ENCODE assay signal across 31 mouse cellular contexts in the genomic region with DNA sequence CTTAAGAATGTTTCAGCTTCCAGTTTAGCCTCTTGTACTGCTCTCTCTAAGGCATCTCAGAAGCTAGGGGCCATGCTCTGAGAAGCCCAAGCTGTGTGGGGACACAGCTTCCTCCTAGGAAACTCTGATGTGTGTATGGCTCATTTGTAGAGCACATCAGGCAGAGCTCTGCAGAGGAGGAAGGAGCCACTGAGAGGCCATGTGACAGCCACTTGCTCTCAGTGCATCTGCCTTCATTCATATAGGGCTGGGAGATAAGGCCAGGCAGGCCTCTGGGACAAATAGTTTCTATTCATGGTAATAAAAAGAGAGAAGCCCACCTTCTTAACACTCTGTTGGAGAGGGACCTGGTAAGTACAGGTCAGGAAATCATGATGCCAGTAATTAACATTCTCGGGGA. TPM values are rescaled to one million over a fixed set of nuclear protein-coding genes. Genes with fewer than 3 reads are reported as not detected.
DNase-seq lines count a peak whose midpoint lies in the region; ATAC-seq and TF ChIP-seq lines count a peak whose summit lies in the region.
"Had no signal": no experiment of that assay in that cellular context is flagged by ENCODE, and none has a peak within 500 bp of the region (broad histone marks: within the 10 kb centered on the region; RNA-seq: fewer than 3 reads in every experiment).

No protein-coding gene starts in this region.

- no peak overlapping the region for H3K27ac ChIP-seq in MEL (ENCODE audit: control insufficient read depth, low read depth, low read length)
- peak overlapping the region; percentile 5; the same call in 1 of the 2 replicates for H3K27ac ChIP-seq in macrophage
- no peak overlapping the region for H3K27ac ChIP-seq in forebrain, embryonic 14.5 days (ENCODE audit: low read depth, low read length)
- H3K27ac ChIP-seq in midbrain, embryonic 15.5 days: no peak overlapping the region
- H3K27ac ChIP-seq: embryonic facial prominence, embryonic 13.5 days; embryonic facial prominence, embryonic 15.5 days; forebrain, embryonic 10.5 days; forebrain, embryonic 12.5 days; forebrain, embryonic 15.5 days had no signal

- H3K4me3 ChIP-seq in MEL (ENCODE audit: control insufficient read depth in 1 of 2, insufficient read depth in 1 of 2, low read depth in 2 of 2, low read length in 2 of 2): no peak overlapping the region
- H3K4me3 ChIP-seq in macrophage (ENCODE audit: inconsistent target): no peak overlapping the region
- H3K4me3 ChIP-seq in forebrain, embryonic 14.5 days (ENCODE audit: low read depth, low read length): no peak overlapping the region
- no peak overlapping the region for H3K4me3 ChIP-seq in midbrain, embryonic 15.5 days
- H3K4me3 ChIP-seq: embryonic facial prominence, embryonic 13.5 days; embryonic facial prominence, embryonic 15.5 days; erythroblast, embryonic 14.5 days; forebrain, embryonic 10.5 days; forebrain, embryonic 12.5 days; forebrain, embryonic 15.5 days had no signal

- intact Hi-C loops in heart, postnatal 25 days (cut with DNase I): no loop called here

- no peaks in the 10 kb centered on the region for H3K79me2 ChIP-seq in MEL (ENCODE audit: control insufficient read depth, insufficient read depth, low read length, poor library complexity)
- H3K79me2 ChIP-seq in macrophage (ENCODE audit: inconsistent target): no peaks in the 10 kb centered on the region

- TF ChIP-seq CTCF in MEL (IDR thresholded peaks at IDR 0.05 in 2 of 3, conservative IDR thresholded peaks at IDR 0.05 in 1 of 3; ENCODE audit: control insufficient read depth in 1 of 3, insufficient read depth in 1 of 3, low read depth in 2 of 3, low read length in 3 of 3, poor library complexity in 1 of 3, severe bottlenecking in 1 of 3): no peak

- WGBS in macrophage (ENCODE audit: missing documents): 87% methylated on average over 1 of the region's 1 CpGs
- WGBS in forebrain, embryonic 14.5 days: 88% methylated on average over 1 of the region's 1 CpGs
- 87% methylated on average over 1 of the region's 1 CpGs for WGBS in midbrain, embryonic 15.5 days

- H3K36me3 ChIP-seq in MEL (ENCODE audit: control insufficient read depth in 1 of 2, insufficient read depth in 2 of 2, low read length in 2 of 2) (no peaks in the 10 kb centered on the region), macrophage (ENCODE audit: inconsistent target) (no peaks in the 10 kb centered on the region)
- H3K36me3 ChIP-seq in forebrain, embryonic 14.5 days (ENCODE audit: control insufficient read depth, insufficient read depth, low read length): no peaks in the 10 kb centered on the region
- no peaks in the 10 kb centered on the region for H3K36me3 ChIP-seq in midbrain, embryonic 15.5 days (replicated peaks)
- H3K36me3 ChIP-seq: embryonic facial prominence, embryonic 13.5 days; embryonic facial prominence, embryonic 15.5 days; forebrain, embryonic 10.5 days; forebrain, embryonic 12.5 days; forebrain, embryonic 15.5 days; G1E had no signal

- H3K9ac ChIP-seq in MEL (ENCODE audit: control insufficient read depth, low read depth, low read length, poor library complexity, severe bottlenecking): no peak overlapping the region
- H3K9ac ChIP-seq in forebrain, embryonic 14.5 days (ENCODE audit: low read length): no peak overlapping the region
- H3K9ac ChIP-seq in midbrain, embryonic 15.5 days: no peak overlapping the region
- H3K9ac ChIP-seq: embryonic facial prominence, embryonic 13.5 days; embryonic facial prominence, embryonic 15.5 days; forebrain, embryonic 12.5 days; forebrain, embryonic 15.5 days; forebrain, postnatal 0 days had no signal

- TF ChIP-seq EP300 in MEL (IDR thresholded peaks at IDR 0.05; ENCODE audit: low read depth in 1 of 2, low read length in 2 of 2): no peak

- no peak for TF ChIP-seq RAD21 in MEL (IDR thresholded peaks at IDR 0.05; ENCODE audit: low read depth, low read length)

- H3K4me1 ChIP-seq in MEL (ENCODE audit: control insufficient read depth in 1 of 2, insufficient read depth in 2 of 2, low read length in 2 of 2): no peaks in the 10 kb centered on the region
- H3K4me1 ChIP-seq in forebrain, embryonic 14.5 days (ENCODE audit: control insufficient read depth, insufficient read depth, low read length): no peaks in the 10 kb centered on the region
- no peaks in the 10 kb centered on the region for H3K4me1 ChIP-seq in midbrain, embryonic 15.5 days
- H3K4me1 ChIP-seq: forebrain, embryonic 15.5 days had no signal

- H3K9me3 ChIP-seq in MEL (replicated peaks; ENCODE audit: insufficient read depth, low read length): no peaks in the 10 kb centered on the region; the same call in 1 of the 2 replicates
- no peaks in the 10 kb centered on the region for H3K9me3 ChIP-seq in forebrain, embryonic 14.5 days (replicated peaks; ENCODE audit: control insufficient read depth, low read length)
- H3K9me3 ChIP-seq in midbrain, embryonic 15.5 days: no peaks in the 10 kb centered on the region
- H3K9me3 ChIP-seq: embryonic facial prominence, embryonic 13.5 days; embryonic facial prominence, embryonic 15.5 days; forebrain, embryonic 10.5 days; forebrain, embryonic 12.5 days; forebrain, embryonic 15.5 days; G1E had no signal

- ATAC-seq in megakaryocyte progenitor cell, adult 5-6 weeks (replicated peaks; ENCODE audit: poor library complexity): 0 out of 2 replicates have a peak, but pooled peaks have one; percentile 21
- ATAC-seq in forebrain, embryonic 14.5 days: no peak
- ATAC-seq in midbrain, embryonic 15.5 days (replicated peaks): no peak
- ATAC-seq: CD4-positive, CD25-positive, alpha-beta regulatory T cell, adult 4 months; forebrain, embryonic 15.5 days; forebrain, postnatal 0 days had no signal

- TF ChIP-seq POLR2A in MEL (IDR thresholded peaks at IDR 0.05; ENCODE audit: control insufficient read depth in 1 of 2, insufficient read depth in 1 of 2, low read depth in 1 of 2, low read length in 2 of 2, poor library complexity in 1 of 2): no peak

- DNase-seq in heart, adult 11 months: peak; percentile 84
- no peak for DNase-seq in heart, postnatal 25 days (ENCODE audit: low spot score)
- no peak for DNase-seq in MEL (ENCODE audit: low read depth, low spot score)
- no peak for DNase-seq in forebrain, embryonic 14.5 days (ENCODE audit: low spot score)
- DNase-seq: adrenal gland, adult 2 months; adrenal gland, postnatal 14 days; adrenal gland, postnatal 36 days; B cell, adult 2 months; cerebellum, adult 11 months; cerebellum, adult 18-20 months; cerebellum, adult 8-10 months; cerebellum, adult 9-11 months; cerebellum, postnatal 14 days; cerebellum, postnatal 36 days; embryo, embryonic 11 days; forebrain, postnatal 0 days had no signal

- no peak overlapping the region for H3K4me2 ChIP-seq in forebrain, embryonic 14.5 days (ENCODE audit: low read length)
- H3K4me2 ChIP-seq in midbrain, embryonic 15.5 days: no peak overlapping the region
- H3K4me2 ChIP-seq: embryonic facial prominence, embryonic 13.5 days; embryonic facial prominence, embryonic 15.5 days; forebrain, embryonic 12.5 days; forebrain, embryonic 15.5 days had no signal

- peaks cover 0 to 1% of the 10 kb centered on the region in 2 experiments; a peak in 1 of 4 replicates for H3K27me3 ChIP-seq in MEL (ENCODE audit: control insufficient read depth in 1 of 2, insufficient read depth in 2 of 2, low read length in 2 of 2)
- no peaks in the 10 kb centered on the region for H3K27me3 ChIP-seq in forebrain, embryonic 14.5 days (replicated peaks; ENCODE audit: control insufficient read depth, insufficient read depth, low read length)
- no peaks in the 10 kb centered on the region for H3K27me3 ChIP-seq in midbrain, embryonic 15.5 days (replicated peaks)
- H3K27me3 ChIP-seq: CH12.LX; embryonic facial prominence, embryonic 13.5 days; embryonic facial prominence, embryonic 15.5 days; forebrain, embryonic 12.5 days; forebrain, embryonic 15.5 days had no signal

RNA-seq across cellular contexts. Expression of gene S100a2, which starts 4.4 kb away (rescaled TPM):
- total RNA-seq in heart, postnatal 25 days (2021): not detected
- not detected in 2 replicates for total RNA-seq in MEL (2012; rRNA removed)
- polyA plus RNA-seq in MEL (2012; ENCODE audit: insufficient read depth in 1 of 2, insufficient read length in 2 of 2, low read depth in 1 of 2, low replicate concordance in 2 of 2, missing spikeins in 1 of 2) (not detected), macrophage (2018) (not detected in 3 replicates)
- total RNA-seq in macrophage (2018; cell fraction: chromatin; rRNA removed): not detected
- not detected for total RNA-seq in macrophage (2018; cell fraction: cytosol; rRNA removed)
- total RNA-seq in macrophage (2018; cell fraction: nucleus; rRNA removed): not detected
- not detected in 2 replicates for total RNA-seq in megakaryocyte progenitor cell, adult 5-6 weeks (2015)
- total RNA-seq in megakaryocyte progenitor cell, adult 5-6 weeks (2017): not detected in 2 replicates
- not detected in 2 replicates for polyA plus RNA-seq in forebrain, embryonic 14.5 days (2014; fragmentation: Nextera tagmentation; extraction: Ambion mirVana)
- polyA plus RNA-seq in midbrain, embryonic 15.5 days (2015; fragmentation: Nextera tagmentation; extraction: Ambion mirVana): not detected in 2 replicates
- total RNA-seq: adrenal gland, adult 2 months; adrenal gland, postnatal 14 days; adrenal gland, postnatal 36 days; CH12.LX; common myeloid progenitor, adult 5-6 weeks; forebrain, postnatal 0 days; G1E had no signal
- polyA plus RNA-seq: adrenal gland, adult 2 months; brain, embryonic 14.5 days; CD4-positive, CD25-positive, alpha-beta regulatory T cell, adult 4 months; embryonic facial prominence, embryonic 11.5 days; embryonic facial prominence, embryonic 13.5 days; embryonic facial prominence, embryonic 15.5 days; erythroblast, embryonic 14.5 days; forebrain, embryonic 10.5 days; forebrain, embryonic 12.5 days; forebrain, embryonic 15.5 days; forebrain, postnatal 0 days; G1E had no signal

RNA-seq across cellular contexts. Expression of gene Gm42674, which starts 7.2 kb away (rescaled TPM):
- total RNA-seq in heart, postnatal 25 days (2021): not detected
- not detected in 2 replicates for total RNA-seq in MEL (2012; rRNA removed)
- polyA plus RNA-seq in MEL (2012; ENCODE audit: insufficient read depth in 1 of 2, insufficient read length in 2 of 2, low read depth in 1 of 2, low replicate concordance in 2 of 2, missing spikeins in 1 of 2): not detected
- total RNA-seq in macrophage (2018; cell fraction: chromatin; rRNA removed): not detected
- total RNA-seq in macrophage (2018; cell fraction: cytosol; rRNA removed): not detected
- not detected for total RNA-seq in macrophage (2018; cell fraction: nucleus; rRNA removed)
- not detected in 3 replicates for polyA plus RNA-seq in macrophage (2018)
- total RNA-seq in megakaryocyte progenitor cell, adult 5-6 weeks (2015): not detected in 2 replicates
- not detected in 2 replicates for total RNA-seq in megakaryocyte progenitor cell, adult 5-6 weeks (2017)
- polyA plus RNA-seq in forebrain, embryonic 14.5 days (2014; fragmentation: Nextera tagmentation; extraction: Ambion mirVana): not detected in 2 replicates
- not detected in 2 replicates for polyA plus RNA-seq in midbrain, embryonic 15.5 days (2015; fragmentation: Nextera tagmentation; extraction: Ambion mirVana)
- total RNA-seq: adrenal gland, adult 2 months; adrenal gland, postnatal 14 days; adrenal gland, postnatal 36 days; CH12.LX; common myeloid progenitor, adult 5-6 weeks; forebrain, postnatal 0 days; G1E had no signal
- polyA plus RNA-seq: adrenal gland, adult 2 months; brain, embryonic 14.5 days; CD4-positive, CD25-positive, alpha-beta regulatory T cell, adult 4 months; embryonic facial prominence, embryonic 11.5 days; embryonic facial prominence, embryonic 13.5 days; embryonic facial prominence, embryonic 15.5 days; erythroblast, embryonic 14.5 days; forebrain, embryonic 10.5 days; forebrain, embryonic 12.5 days; forebrain, embryonic 15.5 days; forebrain, postnatal 0 days; G1E had no signal

RNA-seq across cellular contexts. Expression of gene S100a4, which starts 9.1 kb away (rescaled TPM):
- 10 to 100 TPM in 1 of 2 experiments, 1 to 10 TPM in 1; 8.0 to 11.2 TPM for total RNA-seq in heart, postnatal 25 days (2021)
- total RNA-seq in MEL (2012; rRNA removed): 0.73 and 0.82 TPM in 2 replicates
- 1 to 10 TPM in 1 of 2 experiments, not detected in 1; 2.3 TPM for polyA plus RNA-seq in MEL (2012; ENCODE audit: insufficient read depth in 1 of 2, insufficient read length in 2 of 2, low read depth in 1 of 2, low replicate concordance in 2 of 2, missing spikeins in 1 of 2)
- total RNA-seq in macrophage (2018; cell fraction: chromatin; rRNA removed): 100 to 1,000 TPM in 1 of 26 experiments, 10 to 100 TPM in 3, 1 to 10 TPM in 15, not detected in 7; 2.0 to 107 (median 5.4) TPM
- 100 to 1,000 TPM in 13 of 26 experiments, 10 to 100 TPM in 13; 31.5 to 299 (median 113) TPM for total RNA-seq in macrophage (2018; cell fraction: cytosol; rRNA removed)
- 10 to 100 TPM in 19 of 26 experiments, 1 to 10 TPM in 7; 5.3 to 99.0 (median 15.9) TPM for total RNA-seq in macrophage (2018; cell fraction: nucleus; rRNA removed)
- polyA plus RNA-seq in macrophage (2018): 174 to 303 TPM (median 196 TPM) in 3 replicates
- 31.5 and 39.6 TPM in 2 replicates for total RNA-seq in megakaryocyte progenitor cell, adult 5-6 weeks (2015)
- total RNA-seq in megakaryocyte progenitor cell, adult 5-6 weeks (2017): 19.4 and 53.6 TPM in 2 replicates
- 1.3 and 1.9 TPM in 2 replicates for polyA plus RNA-seq in forebrain, embryonic 14.5 days (2014; fragmentation: Nextera tagmentation; extraction: Ambion mirVana)
- polyA plus RNA-seq in midbrain, embryonic 15.5 days (2015; fragmentation: Nextera tagmentation; extraction: Ambion mirVana): 0.52 and 0.78 TPM in 2 replicates
- total RNA-seq: G1E had no signal
- polyA plus RNA-seq: erythroblast, embryonic 14.5 days; forebrain, embryonic 10.5 days; G1E had no signal

RNA-seq across cellular contexts. Expression of gene S100a5, which starts 13.9 kb away (rescaled TPM):
- total RNA-seq in heart, postnatal 25 days (2021): not detected
- total RNA-seq in MEL (2012; rRNA removed): not detected in 2 replicates
- polyA plus RNA-seq in MEL (2012; ENCODE audit: insufficient read depth in 1 of 2, insufficient read length in 2 of 2, low read depth in 1 of 2, low replicate concordance in 2 of 2, missing spikeins in 1 of 2) (not detected), macrophage (2018) (not detected in 3 replicates)
- total RNA-seq in macrophage (2018; cell fraction: chromatin; rRNA removed): not detected
- not detected for total RNA-seq in macrophage (2018; cell fraction: cytosol; rRNA removed)
- total RNA-seq in macrophage (2018; cell fraction: nucleus; rRNA removed): not detected
- total RNA-seq in megakaryocyte progenitor cell, adult 5-6 weeks (2015): not detected in 2 replicates
- total RNA-seq in megakaryocyte progenitor cell, adult 5-6 weeks (2017): not detected in 2 replicates
- not detected in 2 replicates for polyA plus RNA-seq in forebrain, embryonic 14.5 days (2014; fragmentation: Nextera tagmentation; extraction: Ambion mirVana)
- polyA plus RNA-seq in midbrain, embryonic 15.5 days (2015; fragmentation: Nextera tagmentation; extraction: Ambion mirVana): not detected in 2 replicates
- total RNA-seq: adrenal gland, adult 2 months; adrenal gland, postnatal 14 days; adrenal gland, postnatal 36 days; CH12.LX; common myeloid progenitor, adult 5-6 weeks; forebrain, postnatal 0 days; G1E had no signal
- polyA plus RNA-seq: adrenal gland, adult 2 months; brain, embryonic 14.5 days; CD4-positive, CD25-positive, alpha-beta regulatory T cell, adult 4 months; embryonic facial prominence, embryonic 11.5 days; embryonic facial prominence, embryonic 13.5 days; erythroblast, embryonic 14.5 days; forebrain, embryonic 10.5 days; forebrain, embryonic 12.5 days; forebrain, embryonic 15.5 days; forebrain, postnatal 0 days; G1E had no signal

RNA-seq across cellular contexts. Expression of gene S100a6, which starts 18.2 kb away (rescaled TPM):
- 10 to 100 TPM; 70.8 to 84.4 TPM for total RNA-seq in heart, postnatal 25 days (2021)
- total RNA-seq in MEL (2012; rRNA removed): 0.85 and 2.1 TPM in 2 replicates
- polyA plus RNA-seq in MEL (2012; ENCODE audit: insufficient read depth in 1 of 2, insufficient read length in 2 of 2, low read depth in 1 of 2, low replicate concordance in 2 of 2, missing spikeins in 1 of 2) (1 to 10 TPM in 1 of 2 experiments, not detected in 1; 4.7 TPM), macrophage (2018) (41.2 to 308 TPM (median 103 TPM) in 3 replicates)
- total RNA-seq in macrophage (2018; cell fraction: chromatin; rRNA removed): 100 to 1,000 TPM in 1 of 26 experiments, 10 to 100 TPM in 7, 1 to 10 TPM in 16, not detected in 2; 2.3 to 191 (median 6.3) TPM
- total RNA-seq in macrophage (2018; cell fraction: cytosol; rRNA removed): 100 to 1,000 TPM in 22 of 26 experiments, 10 to 100 TPM in 4; 66.6 to 211 (median 144) TPM
- 100 to 1,000 TPM in 1 of 26 experiments, 10 to 100 TPM in 24, 1 to 10 TPM in 1; 9.8 to 118 (median 30.3) TPM for total RNA-seq in macrophage (2018; cell fraction: nucleus; rRNA removed)
- 31.2 and 57.3 TPM in 2 replicates for total RNA-seq in megakaryocyte progenitor cell, adult 5-6 weeks (2015)
- 10.7 and 21.3 TPM in 2 replicates for total RNA-seq in megakaryocyte progenitor cell, adult 5-6 weeks (2017)
- 19.6 and 22.8 TPM in 2 replicates for polyA plus RNA-seq in forebrain, embryonic 14.5 days (2014; fragmentation: Nextera tagmentation; extraction: Ambion mirVana)
- 18.4 and 25.6 TPM in 2 replicates for polyA plus RNA-seq in midbrain, embryonic 15.5 days (2015; fragmentation: Nextera tagmentation; extraction: Ambion mirVana)
- total RNA-seq: CH12.LX, G1E had no signal
- polyA plus RNA-seq: erythroblast, embryonic 14.5 days; G1E had no signal

Comparison
In these comparisons a context has a peak if more than half of its experiments do, and no peak if none do; other contexts are left out.
1. RNA of gene S100a4, which starts 9.1 kb away (polyA plus RNA-seq): 174 to 303 TPM in macrophage; 2.3 TPM in MEL, 1.3 to 1.9 TPM in forebrain, embryonic 14.5 days and 0.52 to 0.78 TPM in midbrain, embryonic 15.5 days; every median in the first group is over 10 times any median in the second.